Mouse (Mus musculus) NIH3T3 (cell line): ENCODE data around the gene Lefty1.
"Not testable (repeated sequence)": the region's sequence is repeated elsewhere in the genome, so short reads cannot be mapped to it uniquely, and the experiment has no call there.

Source experiments
- DNase-seq: peaks from one replicate; pipeline ENCODE4 v3.0.0-alpha.2; 2012; ENCODE audit warnings: low read depth

The Lefty1 gene

DNA sequence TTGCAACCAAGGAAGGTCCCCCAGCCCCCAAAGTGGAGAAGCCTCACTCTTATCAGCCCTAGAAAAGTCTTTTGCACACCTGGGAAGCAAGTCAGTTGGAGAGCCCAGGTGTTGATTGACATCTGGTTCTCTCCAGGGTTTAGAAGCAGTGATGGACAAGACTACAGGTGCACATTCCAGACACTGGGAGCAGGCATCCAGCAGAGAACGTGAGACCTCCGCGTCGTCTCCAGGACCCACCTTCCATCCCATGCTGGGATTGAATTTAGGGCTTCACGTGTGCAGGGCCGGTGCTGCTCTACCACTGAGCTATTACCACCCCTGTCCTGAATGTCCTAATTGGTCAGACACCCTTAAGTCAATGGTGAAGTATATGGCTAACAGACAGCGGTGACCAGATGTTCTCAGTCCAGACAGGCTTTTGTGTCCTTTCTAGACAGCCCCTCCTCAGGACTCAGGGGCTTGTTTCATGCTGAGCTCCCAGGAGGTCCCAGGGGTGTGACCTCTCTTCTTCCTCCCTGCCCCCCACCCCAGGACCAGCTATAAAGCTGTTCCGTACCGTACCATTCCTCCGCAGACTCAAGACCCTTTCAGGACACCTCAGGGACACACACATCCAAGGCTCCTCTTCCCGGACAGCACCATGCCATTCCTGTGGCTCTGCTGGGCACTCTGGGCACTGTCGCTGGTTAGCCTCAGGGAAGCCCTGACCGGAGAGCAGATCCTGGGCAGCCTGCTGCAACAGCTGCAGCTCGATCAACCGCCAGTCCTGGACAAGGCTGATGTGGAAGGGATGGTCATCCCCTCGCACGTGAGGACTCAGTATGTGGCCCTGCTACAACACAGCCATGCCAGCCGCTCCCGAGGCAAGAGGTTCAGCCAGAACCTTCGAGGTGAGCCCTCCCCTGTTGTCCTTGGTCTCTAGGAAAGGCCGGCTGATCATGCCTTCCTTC lies at the start of gene Lefty1:
Gene Lefty1, plus strand, starts transcription at position 556 of the 953 bp plus-strand sequence.
- DNase-seq = no peak

DNA sequence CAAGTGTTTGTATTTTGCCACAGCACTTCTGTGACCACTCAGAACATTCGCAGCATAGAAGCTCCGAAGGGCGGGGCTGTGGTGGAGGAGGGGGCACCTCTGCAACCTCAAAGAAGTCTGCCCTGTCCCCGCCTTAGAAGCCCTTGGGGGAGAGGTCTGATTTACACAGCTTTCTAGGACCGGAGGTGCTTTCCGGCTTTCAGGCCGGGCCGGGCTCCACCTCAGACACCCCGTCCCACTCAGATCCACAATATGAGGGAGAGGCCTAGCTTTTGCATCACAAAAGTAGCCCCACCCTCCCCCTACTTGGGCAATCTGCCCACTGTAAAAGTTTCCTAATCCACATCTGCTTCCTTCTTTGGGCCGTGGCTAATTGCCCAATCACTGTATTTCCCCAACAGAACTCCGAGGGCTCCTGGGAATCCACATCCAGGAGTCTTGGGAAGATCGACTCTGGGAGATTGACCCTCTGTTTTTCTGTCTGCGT lies 46.2 kb upstream of the Lefty1 start:
- DNase-seq = peak; percentile 99

DNA sequence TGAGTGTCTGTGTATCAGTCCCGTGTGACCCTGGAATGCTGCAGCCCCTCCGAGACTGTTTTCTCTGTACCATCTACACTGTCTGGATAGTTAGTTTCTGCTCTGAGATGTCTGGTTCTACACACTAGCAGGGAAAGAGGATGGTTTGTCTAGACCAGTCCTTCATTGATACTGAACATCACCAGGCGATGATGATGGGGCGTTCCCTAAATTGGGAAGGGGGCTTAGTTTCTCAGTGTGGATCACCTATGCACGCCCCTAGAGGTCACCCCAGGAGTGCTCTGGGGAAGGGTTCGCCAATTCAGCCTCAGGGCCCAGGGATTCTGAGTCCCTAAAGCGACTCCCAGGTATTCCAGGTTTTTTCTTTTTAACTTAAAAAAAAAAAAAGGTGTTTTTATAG lies 45.6 kb upstream of the Lefty1 start:
- DNase-seq = no peak

DNA sequence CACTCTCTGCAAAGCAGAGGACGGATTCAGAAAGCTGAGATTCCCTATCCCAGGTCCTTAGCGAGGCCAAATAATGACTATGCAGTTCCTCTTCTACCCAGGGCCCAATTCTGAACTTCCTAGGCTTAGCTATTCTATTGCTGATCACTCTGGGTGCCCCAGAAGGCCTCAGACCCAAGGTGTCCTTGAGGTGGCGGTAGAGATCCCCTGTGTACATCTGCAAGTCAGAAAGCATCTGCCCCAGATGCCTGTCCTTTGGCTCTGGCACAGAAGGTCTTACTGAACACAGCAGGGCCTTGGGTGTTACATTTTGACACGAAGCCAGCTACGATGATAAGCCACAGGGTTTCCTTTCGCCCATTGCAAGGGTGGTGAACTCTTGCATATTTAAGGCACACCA lies 45.0 kb upstream of the Lefty1 start:
- peak; percentile 45 for DNase-seq

DNA sequence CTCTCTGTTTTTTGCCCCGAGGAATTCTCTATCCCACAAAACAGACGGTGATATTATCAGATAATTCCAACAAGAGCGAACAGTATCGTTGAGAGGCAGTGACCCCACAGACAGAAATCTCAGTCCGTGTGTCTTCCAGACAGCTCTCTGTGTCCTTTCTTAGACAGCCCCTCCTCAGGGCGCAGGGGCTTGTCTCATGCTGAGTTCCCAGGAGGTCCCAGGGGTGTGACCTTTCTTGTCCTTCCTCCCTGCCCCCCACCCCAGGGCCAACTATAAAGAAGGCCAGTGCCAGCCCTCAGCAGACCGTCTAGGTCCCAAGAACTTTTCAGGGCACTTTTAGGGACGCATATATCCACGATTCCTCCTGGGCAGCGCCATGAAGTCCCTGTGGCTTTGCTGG lies 42.0 kb upstream of the Lefty1 start, which contains the start of gene Lefty2:
Gene Lefty2, plus strand, starts transcription at position 301 of the 400 bp plus-strand sequence.
- DNase-seq = no peak

DNA sequence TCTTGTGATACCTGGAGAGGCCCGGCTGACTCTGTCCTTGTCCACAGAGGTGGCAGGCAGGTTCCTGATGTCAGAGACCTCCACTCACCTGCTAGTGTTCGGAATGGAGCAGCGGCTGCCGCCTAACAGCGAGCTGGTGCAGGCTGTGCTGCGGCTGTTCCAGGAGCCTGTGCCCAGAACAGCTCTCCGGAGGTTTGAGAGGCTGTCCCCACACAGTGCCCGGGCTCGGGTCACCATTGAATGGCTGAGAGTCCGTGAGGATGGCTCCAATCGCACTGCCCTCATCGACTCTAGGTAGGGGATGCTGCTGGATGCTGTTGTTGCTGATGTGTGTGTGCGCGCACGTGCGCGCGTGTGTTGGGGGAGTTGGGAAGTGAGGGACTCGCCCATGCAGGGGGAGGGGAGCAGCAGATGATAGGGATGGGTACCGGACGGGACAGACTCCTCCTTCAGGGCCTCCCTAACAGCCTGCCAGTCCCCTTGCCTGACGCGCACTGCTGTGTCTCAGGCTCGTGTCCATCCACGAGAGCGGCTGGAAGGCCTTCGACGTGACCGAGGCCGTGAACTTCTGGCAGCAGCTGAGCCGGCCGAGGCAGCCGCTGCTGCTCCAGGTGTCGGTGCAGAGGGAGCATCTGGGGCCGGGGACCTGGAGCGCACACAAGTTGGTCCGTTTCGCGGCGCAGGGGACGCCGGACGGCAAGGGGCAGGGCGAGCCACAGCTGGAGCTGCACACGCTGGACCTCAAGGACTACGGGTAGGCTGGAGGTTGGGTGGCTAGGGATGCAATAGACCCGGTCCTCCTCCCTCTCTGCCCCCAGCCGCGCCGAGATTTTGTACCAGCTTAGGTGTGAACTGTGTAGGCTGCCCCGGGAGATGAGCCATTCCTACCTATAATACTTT lies 40.5 kb upstream of the Lefty1 start:
- not testable (repeated sequence) for DNase-seq

DNA sequence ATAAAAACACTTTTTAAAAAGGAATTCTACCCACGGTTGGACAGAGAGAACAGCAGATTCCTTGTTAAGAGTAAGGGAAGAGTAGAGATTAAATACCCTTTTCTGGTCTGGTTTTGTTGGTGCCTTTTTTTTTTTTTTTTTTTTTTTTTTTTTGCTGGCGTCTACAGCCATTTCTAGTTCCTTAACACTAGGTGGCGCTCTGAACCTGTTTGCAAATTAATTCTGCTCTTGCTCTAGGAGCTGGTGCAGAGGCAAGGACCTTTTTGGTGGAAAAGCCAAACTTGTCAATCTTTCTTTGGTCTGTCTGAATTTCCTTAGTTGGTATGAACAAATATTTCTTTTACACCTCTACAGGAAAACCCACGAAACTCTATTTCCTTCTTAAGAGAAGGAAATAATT lies 33.7 kb upstream of the Lefty1 start:
- DNase-seq = peak; percentile 80

DNA sequence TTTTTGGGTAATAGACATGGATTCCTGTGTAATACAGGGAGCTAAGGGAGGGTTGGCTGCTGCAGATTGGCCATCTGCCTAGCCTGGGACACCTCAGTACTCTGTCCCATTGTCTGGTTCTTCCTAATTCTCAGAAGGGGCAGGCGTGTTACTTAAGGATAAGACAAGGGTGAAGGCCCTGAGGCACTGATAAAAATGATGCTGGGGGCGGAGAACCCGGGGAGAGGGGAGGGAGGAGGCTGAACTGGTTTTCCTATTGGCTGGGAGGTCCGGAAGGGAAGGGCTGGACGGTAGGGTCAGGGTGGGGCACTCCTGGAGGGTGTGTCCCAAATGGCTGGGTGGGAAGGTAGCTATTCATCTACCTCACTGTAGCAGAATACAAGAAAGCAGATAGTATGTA lies 31.9 kb upstream of the Lefty1 start:
- no peak for DNase-seq

DNA sequence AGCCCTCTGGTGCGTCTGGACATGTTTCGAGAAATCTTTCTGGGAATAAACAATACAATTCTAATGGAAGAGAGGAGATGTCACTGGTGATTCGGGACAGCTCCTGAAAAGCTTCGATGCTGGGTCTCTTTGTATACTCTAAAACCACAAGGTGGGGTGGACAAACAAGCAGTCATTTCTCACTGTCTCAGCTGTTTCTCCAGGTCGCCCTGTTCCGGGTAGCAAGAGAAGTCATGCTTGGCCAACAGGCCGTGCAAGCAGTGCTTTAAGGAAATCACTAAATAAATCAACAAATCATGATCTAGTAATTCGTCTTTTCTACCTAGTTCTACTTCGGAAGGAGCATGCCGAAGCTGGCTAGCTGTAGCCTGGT lies 31.2 kb upstream of the Lefty1 start:
- DNase-seq = no peak

DNA sequence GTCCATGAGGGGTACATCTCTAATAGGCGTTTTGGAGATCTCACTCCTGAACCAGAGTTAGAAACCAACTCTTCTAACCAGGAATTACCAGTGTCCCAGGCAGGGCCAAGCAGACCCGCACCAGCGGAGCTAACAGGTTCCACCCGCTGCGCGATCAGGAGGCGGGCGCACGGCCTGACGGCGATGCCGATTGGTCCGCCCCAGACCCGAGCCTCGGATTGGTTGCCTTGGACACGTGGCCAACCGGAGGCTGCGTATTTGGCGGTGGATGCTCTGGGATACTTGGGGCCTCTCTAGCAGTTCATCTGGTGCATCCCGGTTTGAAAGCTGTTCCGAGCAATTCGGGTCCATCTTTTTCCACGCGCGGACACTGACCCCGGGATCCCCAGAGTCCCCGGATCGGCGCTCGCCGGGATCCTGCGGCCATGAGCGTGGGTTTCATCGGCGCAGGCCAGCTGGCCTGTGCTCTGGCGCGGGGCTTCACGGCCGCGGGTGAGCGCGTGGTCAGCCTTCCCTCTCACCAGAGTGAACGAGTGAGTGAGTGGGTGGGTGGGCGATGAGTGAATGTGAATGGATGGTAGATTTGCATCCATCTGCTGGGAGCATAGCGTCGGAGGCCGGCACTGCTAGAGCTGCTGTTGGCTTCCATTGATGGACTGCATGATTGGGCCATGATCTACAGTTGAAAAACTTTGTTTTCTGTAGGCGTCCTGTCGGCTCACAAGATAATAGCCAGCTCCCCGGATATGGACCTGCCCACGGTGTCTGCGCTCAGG lies 30.6 kb upstream of the Lefty1 start, which contains the start of gene Pycr2:
Gene Pycr2, plus strand, starts transcription at position 255 of the 776 bp plus-strand sequence.
- peak; percentile 98 for DNase-seq

DNA sequence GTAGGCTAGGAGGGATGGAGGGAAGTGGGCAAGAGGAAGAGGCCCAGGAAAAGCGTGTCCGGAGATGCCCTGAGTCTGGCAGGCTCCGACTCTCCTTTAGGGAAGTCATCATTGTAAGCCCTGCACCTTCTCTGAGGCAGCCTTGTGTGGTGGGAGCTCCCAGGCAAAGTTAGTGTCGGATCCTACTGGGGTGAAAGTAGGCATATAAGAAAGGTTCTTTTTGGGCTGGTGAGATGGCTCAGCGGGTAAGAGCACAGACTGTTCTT lies 30.1 kb upstream of the Lefty1 start:
- DNase-seq = no peak

DNA sequence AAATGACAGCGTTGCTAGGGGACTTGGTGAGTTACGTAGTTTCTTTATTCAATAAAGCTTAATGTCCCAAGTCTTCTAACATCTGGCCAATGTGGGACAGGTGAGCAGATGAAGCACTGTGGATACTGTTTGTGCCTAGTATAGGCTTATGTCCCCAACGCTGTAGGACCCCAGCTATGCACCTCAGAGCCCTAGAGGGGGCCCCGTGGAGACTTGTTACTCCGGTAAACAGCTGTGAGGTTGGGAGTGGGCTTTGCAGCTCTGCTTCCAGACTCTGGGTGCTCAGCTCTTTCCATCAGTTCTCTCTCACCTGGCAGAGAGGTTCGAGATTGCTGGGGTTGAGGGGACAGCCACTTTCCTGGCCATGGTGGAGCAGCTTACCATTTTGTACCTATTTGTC lies 29.5 kb upstream of the Lefty1 start:
- DNase-seq = no peak

DNA sequence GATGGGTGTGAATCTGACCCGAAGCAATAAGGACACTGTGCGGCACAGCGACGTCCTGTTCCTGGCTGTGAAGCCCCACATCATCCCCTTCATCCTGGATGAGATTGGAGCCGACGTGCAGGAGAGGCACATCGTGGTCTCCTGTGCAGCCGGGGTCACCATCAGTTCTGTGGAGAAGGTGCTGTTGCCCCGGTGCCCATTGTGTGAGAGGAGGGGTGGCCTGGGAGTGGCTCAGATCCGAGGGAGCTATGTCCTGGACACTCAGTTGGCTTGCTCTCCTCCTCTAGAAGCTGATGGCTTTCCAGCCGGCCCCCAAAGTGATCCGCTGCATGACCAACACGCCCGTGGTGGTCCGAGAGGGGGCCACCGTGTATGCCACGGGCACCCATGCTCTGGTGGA lies 28.9 kb upstream of the Lefty1 start:
- no peak for DNase-seq

DNA sequence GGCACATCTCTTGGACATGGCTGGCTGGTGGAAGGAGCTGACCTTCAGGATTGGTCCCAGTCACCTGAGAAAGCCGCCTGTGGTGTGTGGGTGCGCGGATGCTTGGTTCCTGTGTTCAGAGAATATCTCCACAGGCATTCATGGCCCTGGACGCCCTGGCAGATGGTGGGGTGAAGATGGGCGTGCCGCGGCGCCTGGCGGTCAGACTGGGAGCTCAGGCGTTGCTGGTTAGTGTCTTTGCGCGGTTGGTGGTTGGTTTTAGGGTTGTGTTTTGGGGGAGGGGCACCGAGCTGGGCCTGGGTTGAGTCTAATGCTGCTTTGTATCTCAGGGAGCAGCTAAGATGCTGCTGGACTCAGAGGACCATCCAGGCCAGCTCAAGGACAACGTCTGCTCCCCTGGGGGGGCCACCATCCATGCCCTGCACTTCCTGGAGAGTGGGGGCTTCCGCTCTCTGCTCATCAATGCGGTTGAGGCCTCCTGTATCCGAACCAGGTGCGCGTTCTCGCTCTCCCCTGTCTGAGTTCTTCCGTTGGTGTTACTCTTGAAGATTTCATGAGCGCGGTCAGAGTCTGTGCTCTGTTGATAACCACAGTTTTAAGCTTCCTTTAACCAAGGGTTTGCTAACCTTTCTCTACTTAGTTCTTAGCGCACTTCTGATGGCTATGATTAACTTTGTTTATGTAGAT lies 28.2 kb upstream of the Lefty1 start:
- DNase-seq = no peak

DNA sequence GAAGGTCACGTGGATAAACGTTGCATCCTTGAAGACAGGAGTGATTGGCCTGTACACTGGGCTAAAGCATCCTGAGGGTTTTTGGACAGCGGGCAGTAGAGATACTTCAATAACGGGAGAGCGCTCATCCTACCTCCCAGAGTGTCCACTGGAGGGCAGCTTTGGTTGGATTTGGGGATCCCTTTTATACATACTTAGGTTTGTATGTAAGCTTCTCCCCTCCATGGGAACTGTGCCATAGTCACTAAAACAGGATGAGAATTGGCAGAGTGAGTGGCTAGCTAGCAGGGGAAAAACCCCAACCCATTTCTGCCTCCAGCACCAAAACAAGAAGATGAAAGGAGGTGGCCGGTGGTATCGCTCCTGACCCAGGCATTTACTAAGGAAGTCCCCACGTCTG lies 23.7 kb upstream of the Lefty1 start:
- DNase-seq = peak; percentile 75

DNA sequence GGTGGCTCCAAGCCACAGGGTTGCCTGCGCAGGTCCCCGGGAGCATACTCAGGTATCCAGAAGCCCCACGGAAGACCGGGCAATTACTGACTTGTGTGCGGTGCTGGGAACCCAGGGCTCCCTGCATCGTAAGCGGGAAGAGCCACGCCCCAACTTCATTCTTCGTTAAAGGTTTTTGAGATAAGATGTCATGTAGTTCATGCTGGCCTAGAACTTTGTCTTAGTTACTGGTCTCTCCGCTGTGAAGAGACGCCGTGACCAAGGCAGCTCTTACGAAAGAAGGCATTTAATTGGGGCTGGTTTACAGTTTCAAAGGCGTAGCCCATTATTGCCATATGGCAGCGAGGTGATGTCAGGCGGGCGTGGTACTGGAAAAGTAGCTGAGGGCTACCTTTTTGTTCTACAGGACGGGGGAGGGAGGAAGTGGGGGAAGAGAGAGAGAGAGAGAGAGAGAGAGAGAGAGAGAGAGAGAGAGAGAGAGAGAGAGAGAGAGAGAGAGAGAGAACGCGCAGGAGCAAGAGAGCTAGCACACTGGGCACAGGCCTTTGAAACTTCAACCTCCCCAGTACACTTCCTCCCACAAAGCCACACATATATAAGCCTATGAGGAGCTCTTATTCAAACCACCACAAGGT lies 23.1 kb upstream of the Lefty1 start:
- DNase-seq = no peak

DNA sequence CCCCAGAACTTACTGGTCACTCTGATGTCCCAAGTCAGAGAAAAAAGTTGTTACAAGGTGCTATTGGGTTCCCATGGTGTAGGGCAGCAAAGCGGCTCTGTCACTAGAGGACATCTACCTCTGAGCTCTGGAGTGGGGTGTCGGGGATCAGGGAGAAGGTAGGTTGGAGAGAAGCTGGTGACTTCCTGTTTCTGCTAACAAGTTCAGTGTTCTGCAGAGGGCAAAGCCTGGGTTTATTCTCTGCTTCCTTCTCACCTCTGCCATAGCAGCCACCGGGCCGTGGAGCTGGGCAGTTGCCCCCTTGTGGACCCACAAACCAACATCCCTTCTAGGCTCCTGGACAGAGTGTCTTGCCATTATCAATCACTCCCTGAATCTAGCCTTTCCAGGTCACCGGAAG lies 22.0 kb upstream of the Lefty1 start:
- DNase-seq = no peak

DNA sequence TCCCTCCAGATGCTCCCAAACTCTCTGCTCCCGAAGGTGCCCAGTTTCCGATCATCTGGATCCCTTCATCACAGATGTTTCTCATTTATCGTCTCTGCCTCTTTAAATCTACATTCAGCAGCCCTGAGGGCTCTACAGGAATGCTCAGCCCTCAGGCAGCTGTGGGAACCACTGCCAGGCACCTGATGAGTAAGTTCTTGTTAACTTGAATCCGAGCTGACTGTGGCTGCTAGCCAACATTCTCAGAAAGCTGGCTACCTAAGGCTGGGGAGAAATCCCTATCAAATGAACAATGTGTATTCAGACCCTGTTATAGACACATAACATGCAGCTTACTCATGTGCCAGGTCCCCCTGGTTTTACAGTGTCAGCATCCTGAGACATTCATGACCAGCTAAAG lies 21.0 kb upstream of the Lefty1 start:
- DNase-seq = peak; percentile 98

DNA sequence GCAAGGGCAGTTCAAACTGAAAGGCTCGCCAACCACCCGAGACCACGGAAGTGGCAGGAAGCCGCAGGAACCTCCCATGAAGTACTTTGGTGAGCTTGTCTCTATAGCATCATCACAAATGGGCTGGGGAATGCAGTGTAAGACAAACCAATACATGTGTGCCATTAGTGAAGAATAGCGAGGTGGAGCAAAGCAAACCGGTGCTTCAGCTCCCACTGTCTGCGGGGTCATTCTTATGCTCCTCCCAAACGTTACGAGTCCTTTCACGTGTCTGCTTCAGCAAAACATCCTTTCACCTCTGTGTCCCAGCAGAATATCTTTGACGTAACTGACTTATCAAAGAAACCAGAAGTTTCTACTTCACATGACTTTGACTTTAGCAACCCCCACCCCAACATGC lies 18.4 kb upstream of the Lefty1 start:
- no peak for DNase-seq

DNA sequence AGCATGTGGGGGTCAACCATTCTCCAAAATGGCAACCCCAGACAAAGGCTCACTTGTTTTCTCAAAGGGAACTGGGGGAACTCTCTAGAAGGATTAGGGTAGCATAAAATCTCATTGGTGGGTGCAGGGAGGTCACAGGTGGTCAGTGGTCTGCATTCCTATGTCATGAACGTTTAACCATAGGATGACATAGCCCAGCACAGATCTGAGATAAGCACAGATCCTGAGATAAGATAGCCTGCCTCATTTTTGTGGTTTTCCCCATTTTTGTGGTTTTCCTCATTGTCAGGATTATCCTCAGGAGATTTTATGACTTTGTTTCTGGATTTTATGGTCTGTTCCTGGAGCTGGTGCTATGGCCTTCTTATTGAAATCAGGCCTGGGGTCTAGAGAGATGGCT lies 17.8 kb upstream of the Lefty1 start:
- no peak for DNase-seq

DNA sequence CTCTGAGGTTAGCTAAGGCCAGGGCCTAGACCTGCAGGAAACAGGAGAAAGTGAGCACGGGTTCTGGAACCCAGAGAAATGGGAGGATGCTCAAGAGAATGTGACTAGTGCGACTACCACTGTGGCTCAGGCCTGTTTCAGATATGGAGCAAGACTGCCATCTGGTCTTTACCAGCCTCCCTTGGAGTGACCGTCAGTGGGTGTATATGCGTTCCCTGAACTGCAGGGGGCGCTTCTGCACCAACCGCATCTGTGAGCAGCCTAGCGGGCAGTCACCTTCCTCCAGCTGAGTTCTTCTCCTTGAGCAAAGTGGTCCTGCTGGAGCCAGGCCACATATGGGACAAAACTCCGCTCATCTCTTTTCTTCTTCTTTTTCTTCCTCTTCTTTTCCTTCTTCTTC lies 15.1 kb upstream of the Lefty1 start:
- peak; percentile 60 for DNase-seq
